Comparison of ENCODE assay signal across 8 mouse cellular contexts in genomic region chr14:45329589-45330181, GRCm38 (mm10). TPM values are rescaled to one million over a fixed set of nuclear protein-coding genes. Genes with fewer than 3 reads are reported as not detected.
DNase-seq lines count a peak whose midpoint lies in the region; ATAC-seq and TF ChIP-seq lines count a peak whose summit lies in the region.

Gene Psmc6 (plus strand): TSS chr14:45329788.

- peak; percentile 98 for ATAC-seq in embryonic facial prominence, embryonic 15.5 days (ENCODE audit: insufficient number of reproducible peaks, low FRiP score, low TSS enrichment, low read depth)
- ATAC-seq in kidney, embryonic 14.5 days (ENCODE audit: low FRiP score, low TSS enrichment) = peak; percentile 98
- peak; percentile 94 for ATAC-seq in limb, embryonic 15.5 days (ENCODE audit: insufficient number of reproducible peaks, low FRiP score, low TSS enrichment, low read depth)

- TF ChIP-seq POLR2A in bone marrow, adult 2 months (IDR thresholded peaks at IDR 0.05; ENCODE audit: borderline replicate concordance, control insufficient read depth, low read depth, low read length) = no peak

- peak within 1 kb of the TSS; percentile 92 for H3K27ac ChIP-seq in bone marrow, adult 2 months (ENCODE audit: control insufficient read depth, insufficient read depth, low read depth, low read length, poor library complexity)
- H3K27ac ChIP-seq in embryonic facial prominence, embryonic 15.5 days (replicated peaks) = peak within 1 kb of the TSS; percentile 90
- H3K27ac ChIP-seq in kidney, embryonic 14.5 days (ENCODE audit: low read depth, low read length) = peak within 1 kb of the TSS; percentile 69; the same call in 1 of the 2 replicates
- peak within 1 kb of the TSS; percentile 86 for H3K27ac ChIP-seq in limb, embryonic 15.5 days

- H3K27me3 ChIP-seq in embryonic facial prominence, embryonic 15.5 days = no peaks in the 10 kb centered on the region
- no peaks in the 10 kb centered on the region for H3K27me3 ChIP-seq in kidney, embryonic 14.5 days (ENCODE audit: control insufficient read depth, insufficient read depth, low read length)
- H3K27me3 ChIP-seq in limb, embryonic 15.5 days = no peaks in the 10 kb centered on the region

- H3K36me3 ChIP-seq in embryonic facial prominence, embryonic 15.5 days = peaks cover 19% of the 10 kb centered on the region
- H3K36me3 ChIP-seq in kidney, embryonic 14.5 days (ENCODE audit: control insufficient read depth, insufficient read depth, low read length) = peaks cover 25% of the 10 kb centered on the region
- H3K36me3 ChIP-seq in limb, embryonic 15.5 days = peaks cover 23% of the 10 kb centered on the region

- H3K9ac ChIP-seq in embryonic facial prominence, embryonic 15.5 days = peak within 1 kb of the TSS; percentile 79
- H3K9ac ChIP-seq in kidney, embryonic 14.5 days (ENCODE audit: low read depth, low read length) = peak within 1 kb of the TSS; percentile 91
- peak within 1 kb of the TSS; percentile 67 for H3K9ac ChIP-seq in limb, embryonic 15.5 days

- peak within 1 kb of the TSS; percentile 60 for H3K4me2 ChIP-seq in embryonic facial prominence, embryonic 15.5 days (replicated peaks)
- H3K4me2 ChIP-seq in kidney, embryonic 14.5 days (replicated peaks; ENCODE audit: low read depth, low read length) = peak within 1 kb of the TSS; percentile 78
- H3K4me2 ChIP-seq in limb, embryonic 15.5 days = peak within 1 kb of the TSS; percentile 56

- H3K9me3 ChIP-seq in embryonic facial prominence, embryonic 15.5 days (replicated peaks) = no peaks in the 10 kb centered on the region
- H3K9me3 ChIP-seq in kidney, embryonic 14.5 days (ENCODE audit: control insufficient read depth, low read length) = no peaks in the 10 kb centered on the region
- H3K9me3 ChIP-seq in limb, embryonic 15.5 days = no peaks in the 10 kb centered on the region

- peak; percentile 96 for TF ChIP-seq CTCF in bone marrow, adult 2 months (IDR thresholded peaks at IDR 0.05; ENCODE audit: control insufficient read depth, insufficient read depth, low read length)

- under 1% methylated on average over 44 of the region's 44 CpGs for WGBS in bone marrow, adult 2 months
- under 1% methylated on average over 44 of the region's 44 CpGs for WGBS in embryonic facial prominence, embryonic 15.5 days
- under 1% methylated on average over 44 of the region's 44 CpGs for WGBS in kidney, embryonic 14.5 days
- under 1% methylated on average over 44 of the region's 44 CpGs for WGBS in limb, embryonic 15.5 days

- H3K4me3 ChIP-seq in bone marrow, adult 2 months (replicated peaks; ENCODE audit: control insufficient read depth, low read depth, low read length) = peak within 1 kb of the TSS; percentile 90
- H3K4me3 ChIP-seq in embryonic facial prominence, embryonic 15.5 days (replicated peaks) = peak within 1 kb of the TSS; percentile 85
- H3K4me3 ChIP-seq in kidney, embryonic 14.5 days (ENCODE audit: low read length) = peak within 1 kb of the TSS; percentile 83
- H3K4me3 ChIP-seq in limb, embryonic 15.5 days = peak within 1 kb of the TSS; percentile 88

- H3K4me1 ChIP-seq in bone marrow, adult 2 months (ENCODE audit: control insufficient read depth, insufficient read depth, low read length) = peaks cover 3% of the 10 kb centered on the region; the same call in 1 of the 2 replicates
- peaks cover 8% of the 10 kb centered on the region; the same call in 1 of the 2 replicates for H3K4me1 ChIP-seq in embryonic facial prominence, embryonic 15.5 days
- peaks cover 4% of the 10 kb centered on the region; the same call in 1 of the 2 replicates for H3K4me1 ChIP-seq in kidney, embryonic 14.5 days (ENCODE audit: control insufficient read depth, insufficient read depth, low read length)
- H3K4me1 ChIP-seq in limb, embryonic 15.5 days = peaks cover 5% of the 10 kb centered on the region; the same call in 1 of the 2 replicates

- DNase-seq in 416B (ENCODE audit: low read depth) = peak; percentile 97
- peak; percentile 85 to 92 for DNase-seq in heart, adult 9 months (ENCODE audit: low spot score in 2 of 2)
- DNase-seq in monocyte, adult 2 months (ENCODE audit: low read depth in 1 of 2, low spot score in 2 of 2) = peak; percentile 74 to 83
- DNase-seq in spleen, postnatal 36 days (ENCODE audit: low spot score in 2 of 2) = peak; percentile 91 to 92

RNA-seq across cellular contexts. Expression of gene Psmc6, which starts in this region (rescaled TPM):
- 84.3 and 171 TPM in 2 replicates for polyA plus RNA-seq in bone marrow, adult 2 months (2011; ENCODE audit: insufficient read depth, insufficient read length, low replicate concordance, missing spikeins)
- polyA plus RNA-seq in embryonic facial prominence, embryonic 15.5 days (2015; fragmentation: Nextera tagmentation; extraction: Ambion mirVana) = 137 and 138 TPM in 2 replicates
- 198 and 227 TPM in 2 replicates for polyA plus RNA-seq in kidney, embryonic 14.5 days (2014; fragmentation: Nextera tagmentation; extraction: Ambion mirVana)
- polyA plus RNA-seq in limb, embryonic 15.5 days (2015; fragmentation: Nextera tagmentation; extraction: Ambion mirVana) = 131 and 134 TPM in 2 replicates

Comparison
In these comparisons a context has a peak if more than half of its experiments do, and no peak if none do; other contexts are left out.
1. Peak in every context shown above with its lines: DNase-seq, ATAC-seq, H3K4me3 ChIP-seq and H3K27ac ChIP-seq.